Mouse (Mus musculus) heart, postnatal 0 days (tissue): ENCODE data around the gene Ing3. TPM values are rescaled to one million over a fixed set of nuclear protein-coding genes. Genes with fewer than 3 reads are reported as not detected.

Source experiments
- ATAC-seq: fragments of 200-750 bp; cut with Nextera tagmentation; 2 replicates; pipeline ENCODE4 v1.8.0; 2017; ENCODE audit warnings: low read depth, moderate number of reproducible peaks, moderate library complexity; ENCODE audit not compliant: insufficient read depth
- DNase-seq: peaks from one replicate; pipeline ENCODE4 v3.0.0-alpha.2; 2016; ENCODE audit warnings: low spot score
- H3K27ac ChIP-seq: fragments of 300-500 bp; sonication (generic); 2 replicates; pipeline ENCODE4 v1.5.1; 2014; ENCODE audit warnings: low read depth, mild to moderate bottlenecking
- H3K27me3 ChIP-seq: fragments of 300-500 bp; sonication (generic); 2 replicates; pipeline ENCODE4 v1.6.1; 2014; ENCODE audit warnings: low read length, mixed read lengths; ENCODE audit not compliant: control insufficient read depth, insufficient read depth
- H3K36me3 ChIP-seq: fragments of 300-500 bp; sonication (generic); replicated peaks from 2 replicates; pipeline ENCODE4 v1.6.1; 2014; ENCODE audit warnings: low read length, mixed read lengths; ENCODE audit not compliant: control insufficient read depth, insufficient read depth
- H3K4me1 ChIP-seq: fragments of 300-500 bp; sonication (generic); 2 replicates; pipeline ENCODE4 v1.6.1; 2014; ENCODE audit warnings: antibody characterized with exemption; ENCODE audit not compliant: control insufficient read depth, insufficient read depth
- H3K4me2 ChIP-seq: fragments of 300-500 bp; sonication (generic); 2 replicates; pipeline ENCODE4 v1.6.1; 2014; ENCODE audit warnings: low read depth, mild to moderate bottlenecking, low read length, moderate library complexity
- H3K4me3 ChIP-seq: fragments of 300-500 bp; sonication (generic); 2 replicates; pipeline ENCODE4 v1.5.1; 2014; ENCODE audit warnings: low read depth, low read length
- H3K9ac ChIP-seq: fragments of 300-500 bp; sonication (generic); replicated peaks from 2 replicates; pipeline ENCODE4 v1.6.1; 2014; ENCODE audit warnings: low read depth, low read length, mixed read lengths
- H3K9me3 ChIP-seq: fragments of 300-500 bp; sonication (generic); replicated peaks from 2 replicates; pipeline ENCODE4 v1.6.1; 2016; ENCODE audit warnings: low read length; ENCODE audit not compliant: control insufficient read depth
- CTCF ChIP-seq: IDR thresholded peaks from 2 replicates; pipeline ENCODE4 v1.5.1; 2016; ENCODE audit warnings: antibody characterized with exemption, control low read depth, low read depth
- EP300 ChIP-seq: IDR thresholded peaks from 2 replicates; pipeline ENCODE4 v1.6.1; 2016; ENCODE audit warnings: antibody characterized with exemption, low read depth
- WGBS: fragments of 180-500 bp; shearing (Covaris S2); extraction: QIAGEN DNeasy Blood & Tissue Kit; methylation state at CpG from one replicate; pipeline ENCODE4 v1.1.7; 2014; 5-methylcytosine and 5-hydroxymethylcytosine counted together
- polyA plus RNA-seq: library from polyadenylated mRNA; unstranded; fragments of >200 nt; fragmentation: Nextera tagmentation; extraction: Ambion mirVana; gene quantifications from 2 replicates; pipeline ENCODE4 v1.2.1, GENCODE M21; 2015
- total RNA-seq: library from RNA; depleted of rRNA; stranded (reverse); fragments of >200 nt; gene quantifications from 2 replicates; pipeline ENCODE4 v1.2.3, GENCODE M21; 2014; ENCODE audit warnings: low replicate concordance

Ing3 gene
- total and polyA plus RNA-seq, 2 experiments from 2014 or later = 11.6 to 28.4 TPM

- TF ChIP-seq EP300 = no peak
- no peak overlapping the region for H3K27ac ChIP-seq
- H3K36me3 ChIP-seq = no peaks in the 10 kb centered on the region
- no peak overlapping the region for H3K4me2 ChIP-seq
- no peaks in the 10 kb centered on the region for H3K4me1 ChIP-seq
- DNase-seq (no peak), ATAC-seq (no peak)
- H3K9me3 ChIP-seq = no peaks in the 10 kb centered on the region
- no peak overlapping the region for H3K4me3 ChIP-seq
- no peaks in the 10 kb centered on the region for H3K27me3 ChIP-seq
- WGBS = 75% methylated on average over 4 of the region's 4 CpGs
- no peak overlapping the region for H3K9ac ChIP-seq
Observed at GRCm38 (mm10) chr6:21937981-21938635, 11.3 kb upstream of the Ing3 start.

DNA sequence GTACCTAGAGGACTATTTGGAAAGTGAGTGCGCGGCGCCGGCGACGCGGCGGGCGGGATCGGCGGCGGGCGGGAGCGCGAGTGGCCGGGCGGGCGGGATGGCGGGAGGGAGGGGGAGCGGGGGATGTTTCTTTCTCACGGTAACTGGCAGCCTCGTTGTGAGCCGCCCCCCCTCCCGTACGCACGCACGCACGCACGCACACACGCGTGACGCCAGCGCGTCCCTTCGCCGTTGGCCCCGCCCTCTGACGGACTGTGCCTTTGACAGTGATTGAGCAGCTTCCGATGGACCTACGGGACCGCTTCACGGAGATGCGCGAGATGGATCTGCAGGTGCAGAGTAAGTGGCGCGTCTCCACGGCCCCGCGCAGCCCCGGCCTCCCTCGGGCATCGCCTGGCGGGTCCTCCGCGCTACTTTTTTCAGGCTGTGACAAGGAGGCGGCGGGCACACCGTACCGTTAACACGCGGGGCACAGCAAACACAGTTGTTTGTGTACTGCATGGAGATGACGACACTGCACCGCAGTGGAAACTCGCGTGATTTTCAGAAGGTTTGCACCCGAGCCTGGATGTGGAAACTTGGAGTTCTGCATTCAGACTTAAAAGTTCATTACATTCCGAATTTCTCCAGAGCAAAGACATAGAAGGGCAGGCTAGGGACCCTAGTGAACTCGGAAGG, 539 bp downstream of the Ing3 start:
- Histone ChIP-seq H3K4me1 (peaks cover 7% of the 10 kb centered on the region), H3K4me2 (peak overlapping the region; percentile 72), H3K9me3 (no peaks in the 10 kb centered on the region), H3K27ac (peak overlapping the region; percentile 99), H3K4me3 (peak overlapping the region; percentile 70), H3K27me3 (no peaks in the 10 kb centered on the region), H3K36me3 (peaks cover 21% of the 10 kb centered on the region), H3K9ac (peak overlapping the region; percentile 75)
- WGBS = under 1% methylated on average over 57 of the region's 68 CpGs
- ATAC-seq = peak; percentile 94
- TF ChIP-seq CTCF = no peak
- DNase-seq = peak; percentile 95

DNA sequence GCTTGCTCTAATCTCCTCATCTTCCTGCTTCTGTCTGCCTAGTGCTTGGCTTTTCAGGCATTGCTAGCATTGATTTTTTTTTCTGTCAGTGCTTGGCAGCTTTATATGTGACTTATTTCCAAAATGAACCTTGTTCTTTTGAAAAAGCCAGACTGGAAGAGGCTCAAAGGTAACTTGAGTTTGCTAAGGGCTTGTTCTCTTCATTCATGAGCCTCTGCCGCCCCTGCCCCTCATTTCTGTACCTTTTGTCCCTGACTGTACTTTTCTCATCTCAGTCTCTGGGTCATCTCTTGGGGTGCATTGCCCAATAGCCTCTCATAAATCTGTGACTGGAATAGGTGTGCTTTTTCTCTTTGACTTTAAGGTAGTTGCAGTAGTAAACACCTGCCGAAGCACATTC, 1.3 kb downstream of the Ing3 start:
- 71% methylated on average over 2 of the region's 2 CpGs for WGBS
- Histone ChIP-seq H3K4me3 (peak overlapping the region; percentile 70), H3K36me3 (peaks cover 28% of the 10 kb centered on the region), H3K4me1 (peaks cover 7% of the 10 kb centered on the region), H3K27ac (no peak overlapping the region; the same call in 1 of the 2 replicates), H3K9ac (peak overlapping the region; percentile 75), H3K9me3 (no peaks in the 10 kb centered on the region), H3K4me2 (peak overlapping the region; percentile 72), H3K27me3 (no peaks in the 10 kb centered on the region)
- no peak for DNase-seq
- ATAC-seq = no peak
- no peak for TF ChIP-seq EP300
- no peak for TF ChIP-seq CTCF

- Histone ChIP-seq H3K4me2 (no peak overlapping the region), H3K9me3 (no peaks in the 10 kb centered on the region), H3K36me3 (peaks cover 50% of the 10 kb centered on the region), H3K9ac (no peak overlapping the region), H3K4me1 (peaks cover 5% of the 10 kb centered on the region), H3K27ac (no peak overlapping the region), H3K27me3 (no peaks in the 10 kb centered on the region), H3K4me3 (no peak overlapping the region)
- ATAC-seq (no peak), DNase-seq (no peak)
- TF ChIP-seq EP300 (no peak), CTCF (no peak)
- WGBS = 73% methylated on average over 4 of the region's 4 CpGs
Observed at GRCm38 (mm10) chr6:21955468-21955867, 6.1 kb downstream of the Ing3 start.

- ATAC-seq = no peak
- no peak for TF ChIP-seq EP300
- no peak for TF ChIP-seq CTCF
- peaks cover 43% of the 10 kb centered on the region for H3K36me3 ChIP-seq
Observed at GRCm38 (mm10) chr6:21958922-21959321, 9.6 kb downstream of the Ing3 start.

GRCm38 (mm10) chr6:21959909-21960308, 10.5 kb downstream of the Ing3 start:
- H3K4me1 ChIP-seq = no peaks in the 10 kb centered on the region
- H3K27me3 ChIP-seq = no peaks in the 10 kb centered on the region
- no peak for DNase-seq
- TF ChIP-seq EP300 (no peak), CTCF (no peak)
- no peak overlapping the region for H3K9ac ChIP-seq
- H3K36me3 ChIP-seq = peaks cover 35% of the 10 kb centered on the region
- WGBS = 95% methylated on average over 5 of the region's 5 CpGs
- H3K4me2 ChIP-seq = no peak overlapping the region
- no peak overlapping the region for H3K27ac ChIP-seq
- ATAC-seq = no peak
- no peak overlapping the region for H3K4me3 ChIP-seq
- no peaks in the 10 kb centered on the region for H3K9me3 ChIP-seq

More at GRCm38 (mm10) chr6:21958922-21959321, 9.6 kb downstream of the Ing3 start:
- H3K9me3 ChIP-seq = no peaks in the 10 kb centered on the region
- H3K4me2 ChIP-seq = no peak overlapping the region
- H3K27me3 ChIP-seq = no peaks in the 10 kb centered on the region
- no peak for DNase-seq
- 84% methylated on average over 4 of the region's 4 CpGs for WGBS
- H3K27ac ChIP-seq = no peak overlapping the region
- no peaks in the 10 kb centered on the region for H3K4me1 ChIP-seq
- H3K4me3 ChIP-seq = no peak overlapping the region
- no peak overlapping the region for H3K9ac ChIP-seq
